ENCODE assay signal across 7 mouse cellular contexts in the genomic region with DNA sequence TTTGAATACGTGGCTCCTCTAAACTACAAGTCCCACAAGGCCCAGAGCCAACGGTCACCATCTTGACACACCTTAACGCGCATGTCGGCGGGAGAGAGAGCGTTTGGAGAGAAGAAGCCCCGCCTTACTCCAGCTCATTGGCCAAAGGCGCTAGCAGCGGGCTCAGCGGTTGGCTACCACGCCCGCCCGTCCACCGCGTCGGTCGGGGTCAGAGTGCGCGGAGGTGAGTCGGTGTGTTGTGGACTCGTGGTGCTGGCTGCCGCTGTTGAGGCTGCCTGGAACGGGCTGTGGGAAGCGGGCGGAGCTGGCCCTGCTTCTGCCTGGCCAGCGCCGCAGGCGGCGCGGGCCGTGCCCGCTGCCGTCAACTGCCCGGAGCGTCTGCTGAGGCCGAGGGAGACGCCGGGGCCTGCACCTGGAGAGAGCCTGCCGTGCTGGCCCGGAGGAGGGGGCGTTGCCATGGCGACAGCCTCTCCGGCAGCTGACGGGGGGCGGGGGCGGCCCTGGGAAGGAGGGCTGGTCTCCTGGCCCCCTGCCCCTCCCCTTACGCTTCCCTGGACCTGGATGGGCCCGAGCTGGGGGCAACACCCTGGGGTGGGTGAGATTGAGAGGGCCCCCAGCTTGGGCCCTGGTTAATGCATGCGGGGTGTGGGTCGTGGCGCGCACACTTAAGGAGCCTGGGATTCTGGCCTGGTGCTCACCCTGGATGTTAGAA. TPM values are rescaled to one million over a fixed set of nuclear protein-coding genes. Genes with fewer than 3 reads are reported as not detected.
DNase-seq lines count a peak whose midpoint lies in the region; ATAC-seq lines count a peak whose summit lies in the region.

Gene Eri3 (plus strand): TSS at position 226 of the 712 bp plus-strand sequence.

- ATAC-seq in embryonic facial prominence, embryonic 11.5 days (replicated peaks; ENCODE audit: insufficient number of reproducible peaks, low FRiP score, low TSS enrichment, low read depth) = peak; percentile 99
- ATAC-seq in granulocyte monocyte progenitor cell, adult 5-6 weeks (replicated peaks; ENCODE audit: poor library complexity, severe bottlenecking) = peak; percentile 91
- peak; percentile 100 for ATAC-seq in midbrain, embryonic 13.5 days

- WGBS in embryonic facial prominence, embryonic 11.5 days = 0% methylated on average over 45 of the region's 53 CpGs
- 1% methylated on average over 52 of the region's 53 CpGs for WGBS in limb, embryonic 10.5 days
- 0% methylated on average over 40 of the region's 53 CpGs for WGBS in midbrain, embryonic 13.5 days

- H3K36me3 ChIP-seq in embryonic facial prominence, embryonic 11.5 days (replicated peaks; ENCODE audit: control insufficient read depth, insufficient read depth, low read depth, low read length) = no peaks in the 10 kb centered on the region
- peaks cover 12% of the 10 kb centered on the region for H3K36me3 ChIP-seq in limb, embryonic 10.5 days
- H3K36me3 ChIP-seq in midbrain, embryonic 13.5 days = no peaks in the 10 kb centered on the region

- H3K4me3 ChIP-seq in embryonic facial prominence, embryonic 11.5 days (ENCODE audit: low read depth, low read length) = peak within 1 kb of the TSS; percentile 87
- peak within 1 kb of the TSS; percentile 92 for H3K4me3 ChIP-seq in limb, embryonic 10.5 days
- H3K4me3 ChIP-seq in midbrain, embryonic 13.5 days (replicated peaks) = peak within 1 kb of the TSS; percentile 93

- H3K4me2 ChIP-seq in embryonic facial prominence, embryonic 11.5 days (ENCODE audit: low read depth, low read length) = peak within 1 kb of the TSS; percentile 75
- peak within 1 kb of the TSS; percentile 94 for H3K4me2 ChIP-seq in midbrain, embryonic 13.5 days (replicated peaks)

- H3K27me3 ChIP-seq in embryonic facial prominence, embryonic 11.5 days (ENCODE audit: control insufficient read depth, insufficient read depth, low read length) = no peaks in the 10 kb centered on the region
- no peaks in the 10 kb centered on the region for H3K27me3 ChIP-seq in limb, embryonic 10.5 days (ENCODE audit: low read depth, poor library complexity, severe bottlenecking)
- H3K27me3 ChIP-seq in midbrain, embryonic 13.5 days = no peaks in the 10 kb centered on the region

- DNase-seq in adrenal gland, postnatal 14 days = peak; percentile 98
- peak; percentile 99 for DNase-seq in embryonic facial prominence, embryonic 11.5 days (ENCODE audit: low spot score)
- peak; percentile 98 for DNase-seq in kidney, adult 11 months
- DNase-seq in limb, embryonic 10.5 days (ENCODE audit: low spot score) = peak; percentile 95
- DNase-seq in spleen, adult 12 weeks (ENCODE audit: low spot score) = peak; percentile 91

- H3K27ac ChIP-seq in embryonic facial prominence, embryonic 11.5 days (replicated peaks; ENCODE audit: low read depth, low read length) = peak within 1 kb of the TSS; percentile 38
- H3K27ac ChIP-seq in limb, embryonic 10.5 days = peak within 1 kb of the TSS; percentile 95
- peak within 1 kb of the TSS; percentile 85 for H3K27ac ChIP-seq in midbrain, embryonic 13.5 days

- H3K9me3 ChIP-seq in embryonic facial prominence, embryonic 11.5 days (replicated peaks; ENCODE audit: control insufficient read depth, low read length) = no peaks in the 10 kb centered on the region
- H3K9me3 ChIP-seq in limb, embryonic 10.5 days (replicated peaks) = no peaks in the 10 kb centered on the region
- no peaks in the 10 kb centered on the region for H3K9me3 ChIP-seq in midbrain, embryonic 13.5 days

- no peaks in the 10 kb centered on the region for H3K4me1 ChIP-seq in embryonic facial prominence, embryonic 11.5 days (ENCODE audit: control insufficient read depth, insufficient read depth, low read length)
- peaks cover 24% of the 10 kb centered on the region for H3K4me1 ChIP-seq in limb, embryonic 10.5 days
- peaks cover 16% of the 10 kb centered on the region for H3K4me1 ChIP-seq in midbrain, embryonic 13.5 days (replicated peaks)

- H3K9ac ChIP-seq in embryonic facial prominence, embryonic 11.5 days (replicated peaks; ENCODE audit: low read length) = peak within 1 kb of the TSS; percentile 79
- H3K9ac ChIP-seq in midbrain, embryonic 13.5 days (replicated peaks) = peak within 1 kb of the TSS; percentile 87

RNA-seq across cellular contexts. Expression of gene Eri3, which starts in this region (rescaled TPM):
- total RNA-seq in adrenal gland, postnatal 14 days (2021) = 65.3 and 70.7 TPM in 2 replicates
- 112 and 142 TPM in 2 replicates for polyA plus RNA-seq in embryonic facial prominence, embryonic 11.5 days (2014; fragmentation: Nextera tagmentation; extraction: Ambion mirVana)
- total RNA-seq in granulocyte monocyte progenitor cell, adult 5-6 weeks (2014; fragmentation: Nextera tagmentation) = 103 and 156 TPM in 2 replicates
- 33.8 and 44.3 TPM in 2 replicates for total RNA-seq in granulocyte monocyte progenitor cell, adult 5-6 weeks (2017)
- polyA plus RNA-seq in limb, embryonic 10.5 days (2016; fragmentation: Nextera tagmentation; extraction: Ambion mirVana) = 114 and 147 TPM in 2 replicates
- polyA plus RNA-seq in midbrain, embryonic 13.5 days (2015; fragmentation: Nextera tagmentation; extraction: Ambion mirVana) = 190 and 195 TPM in 2 replicates

Comparison
In these comparisons a context has a peak if more than half of its experiments do, and no peak if none do; other contexts are left out.
1. Peak in every context shown above with its lines: DNase-seq, ATAC-seq, H3K4me3 ChIP-seq and H3K27ac ChIP-seq.
2. H3K27ac ChIP-seq: peak in every context shown above with its lines; median percentile 95 in limb, embryonic 10.5 days; 85 in midbrain, embryonic 13.5 days; 38 in embryonic facial prominence, embryonic 11.5 days.